Mouse (Mus musculus) lung, postnatal 0 days (tissue): ENCODE results near the gene Aprt.

Source experiments
- CTCF ChIP-seq: IDR thresholded peaks from 2 replicates; pipeline ENCODE4 v1.5.1; 2016; ENCODE audit warnings: antibody characterized with exemption, mild to moderate bottlenecking
- EP300 ChIP-seq: IDR thresholded peaks from 2 replicates; pipeline ENCODE4 v1.6.1; 2016; ENCODE audit warnings: antibody characterized with exemption, mild to moderate bottlenecking, control low read depth

GRCm38 (mm10) chr8:122557248-122558038 lies 19.3 kb downstream of the Aprt start:
- no peak for TF ChIP-seq CTCF
- no peak for TF ChIP-seq EP300
